Mouse (Mus musculus) cerebellum, adult 18-20 months (tissue): Measurements from ENCODE around the gene Six6.

Experiments
- DNase-seq, 2 experiments: peaks; one replicate each; pipeline ENCODE4 v3.0.0; 2021

Six6 gene

GRCm38 (mm10) chr12:72939616-72940015 lies at the start of gene Six6:
Gene Six6, plus strand, starts transcription at chr12:72939892.
- no peak for DNase-seq

GRCm38 (mm10) chr12:72917159-72917993 lies 22.3 kb upstream of the Six6 start:
- DNase-seq, result no peak

GRCm38 (mm10) chr12:72936751-72937150 lies 2.9 kb upstream of the Six6 start:
- DNase-seq, result no peak

- DNase-seq, result no peak
Measured at GRCm38 (mm10) chr12:72937537-72938120, 2.1 kb upstream of the Six6 start.

GRCm38 (mm10) chr12:72938176-72938575 lies 1.5 kb upstream of the Six6 start:
- no peak for DNase-seq

- DNase-seq, result no peak
Measured at GRCm38 (mm10) chr12:72938600-72939490, 847 bp upstream of the Six6 start.

GRCm38 (mm10) chr12:72940071-72940821 lies 554 bp downstream of the Six6 start, which contains the start of gene 4930447C04Rik:
Gene 4930447C04Rik, minus strand, starts transcription at chr12:72940774.
- DNase-seq, result no peak

- no peak for DNase-seq
Measured at GRCm38 (mm10) chr12:72940822-72941397, 1.2 kb downstream of the Six6 start.

- no peak for DNase-seq
Measured at GRCm38 (mm10) chr12:72941398-72942051, 1.8 kb downstream of the Six6 start.

GRCm38 (mm10) chr12:72942171-72942570 lies 2.5 kb downstream of the Six6 start:
- no peak for DNase-seq

GRCm38 (mm10) chr12:72943574-72944110 lies 4.0 kb downstream of the Six6 start:
- DNase-seq, result no peak

- DNase-seq, result no peak
Measured at GRCm38 (mm10) chr12:72944411-72945225, 4.9 kb downstream of the Six6 start.

- DNase-seq, result no peak
Measured at GRCm38 (mm10) chr12:72945301-72946063, 5.8 kb downstream of the Six6 start.

GRCm38 (mm10) chr12:72946064-72946395 lies 6.3 kb downstream of the Six6 start:
- no peak for DNase-seq

GRCm38 (mm10) chr12:72946805-72947204 lies 7.1 kb downstream of the Six6 start:
- no peak for DNase-seq

GRCm38 (mm10) chr12:72947335-72947734 lies 7.6 kb downstream of the Six6 start:
- no peak for DNase-seq

GRCm38 (mm10) chr12:72953089-72953488 lies 13.4 kb downstream of the Six6 start:
- DNase-seq, result no peak

- no peak for DNase-seq
Measured at GRCm38 (mm10) chr12:72953858-72954257, 14.2 kb downstream of the Six6 start.

GRCm38 (mm10) chr12:72954906-72955305 lies 15.2 kb downstream of the Six6 start:
- no peak for DNase-seq
